17 mouse cellular contexts compared by ENCODE assay signal in genomic region chr8:87131716-87132115, GRCm38 (mm10).
"Had no signal": no experiment of that assay in that cellular context is flagged by ENCODE, and none has a peak within 500 bp of the region (broad histone marks: within the 10 kb centered on the region; RNA-seq: fewer than 3 reads in every experiment).

No protein-coding gene starts in this region.

- DNase-seq: retina, postnatal 1 day; right cerebral cortex, adult 18-20 months; right cerebral cortex, postnatal 14 days; right cerebral cortex, postnatal 25 days; right cerebral cortex, postnatal 4 days; spleen, adult 18-20 months; thymus, adult 18-20 months; thymus, adult 2 months; thymus, postnatal 14 days; thymus, postnatal 25 days; thymus, postnatal 36 days; thymus, postnatal 4 days had no signal

- H3K36me3 ChIP-seq: neural tube, embryonic 12.5 days; neural tube, embryonic 13.5 days; neural tube, embryonic 15.5 days; stomach, embryonic 15.5 days had no signal

- H3K4me1 ChIP-seq: neural tube, embryonic 12.5 days; stomach, embryonic 15.5 days had no signal

- H3K9ac ChIP-seq: neural tube, embryonic 12.5 days; neural tube, embryonic 13.5 days; neural tube, embryonic 15.5 days; stomach, embryonic 15.5 days had no signal

- H3K4me2 ChIP-seq: neural tube, embryonic 12.5 days; neural tube, embryonic 13.5 days; neural tube, embryonic 15.5 days; stomach, embryonic 15.5 days had no signal

- H3K27ac ChIP-seq: neural tube, embryonic 12.5 days; neural tube, embryonic 13.5 days; neural tube, embryonic 15.5 days; stomach, embryonic 15.5 days; stomach, postnatal 0 days had no signal

- H3K27me3 ChIP-seq: neural tube, embryonic 12.5 days; neural tube, embryonic 13.5 days; neural tube, embryonic 15.5 days; stomach, embryonic 15.5 days had no signal

- H3K9me3 ChIP-seq: neural tube, embryonic 12.5 days; neural tube, embryonic 15.5 days; stomach, embryonic 15.5 days had no signal

- H3K4me3 ChIP-seq: neural tube, embryonic 12.5 days; neural tube, embryonic 13.5 days; neural tube, embryonic 15.5 days; stomach, embryonic 15.5 days had no signal
